Comparison of ENCODE assay signal across 8 mouse cellular contexts in genomic region chr16:33379944-33380881, GRCm38 (mm10). TPM values are rescaled to one million over a fixed set of nuclear protein-coding genes. Genes with fewer than 3 reads are reported as not detected.
A peak's percentile ranks its signal among the peaks of the same experiment; 100 is the strongest.
DNase-seq lines count a peak whose midpoint lies in the region; ATAC-seq and TF ChIP-seq lines count a peak whose summit lies in the region.
"Not testable (repeated sequence)": the region's sequence is repeated elsewhere in the genome, so short reads cannot be mapped to it uniquely, and the experiment has no call there.

Zfp148 (plus strand) TSS chr16:33380836.

- not testable (repeated sequence) for H3K36me3 ChIP-seq in lung, postnatal 0 days (ENCODE audit: insufficient read depth, low read length)

- H3K4me1 ChIP-seq in lung, postnatal 0 days (ENCODE audit: insufficient read depth, low read depth, low read length): not testable (repeated sequence)

- H3K27ac ChIP-seq in lung, postnatal 0 days (ENCODE audit: low read length): peak within 1 kb of the TSS; percentile 92

- ATAC-seq in hematopoietic stem cell, adult 5-6 weeks (replicated peaks in 1 of 2; ENCODE audit: insufficient read depth in 1 of 2, low FRiP score in 2 of 2, low TSS enrichment in 1 of 2, low read depth in 1 of 2, poor library complexity in 2 of 2, severe bottlenecking in 2 of 2): peak; percentile 76 to 85
- peak; percentile 91 for ATAC-seq in lung, postnatal 0 days

- TF ChIP-seq CTCF in lung, postnatal 0 days (IDR thresholded peaks at IDR 0.05): peak; percentile 45

- H3K9ac ChIP-seq in lung, postnatal 0 days (replicated peaks; ENCODE audit: low read depth): peak within 1 kb of the TSS; percentile 87

- DNase-seq in MEL-GATA-1-ER (ENCODE audit: extremely low read depth, low read depth): peak; percentile 76
- DNase-seq in cerebellum, adult 8-10 months: peak; percentile 92
- DNase-seq in forelimb bud, embryonic 11.5 days (ENCODE audit: low read depth, low spot score): peak; percentile 95
- peak; percentile 93 for DNase-seq in layer of hippocampus, adult 9-11 months
- DNase-seq in lung, postnatal 0 days (ENCODE audit: low spot score): peak; percentile 94
- peak; percentile 88 for DNase-seq in ovary, postnatal 14 days (ENCODE audit: low spot score)
- peak; percentile 93 for DNase-seq in thymus, postnatal 14 days

- peak within 1 kb of the TSS; percentile 90 for H3K4me3 ChIP-seq in lung, postnatal 0 days (ENCODE audit: low read depth, low read length)

- not testable (repeated sequence) for H3K27me3 ChIP-seq in lung, postnatal 0 days (replicated peaks; ENCODE audit: insufficient read depth, low read length)

- not testable (repeated sequence) for TF ChIP-seq EP300 in lung, postnatal 0 days (IDR thresholded peaks at IDR 0.05)

- not testable (repeated sequence) for H3K9me3 ChIP-seq in lung, postnatal 0 days (ENCODE audit: low read length)

- WGBS in lung, postnatal 0 days: 3% methylated on average over 49 of the region's 50 CpGs

- peak within 1 kb of the TSS; percentile 80 for H3K4me2 ChIP-seq in lung, postnatal 0 days (replicated peaks; ENCODE audit: low read depth, low read length)

RNA-seq across cellular contexts. Expression of gene Zfp148, which starts in this region (rescaled TPM):
- total RNA-seq in hematopoietic stem cell, adult 5-6 weeks (2017): 33.5 and 43.6 TPM in 2 replicates
- 30.3 and 35.9 TPM in 2 replicates for polyA plus RNA-seq in lung, postnatal 0 days (2015; fragmentation: Nextera tagmentation; extraction: Ambion mirVana)

Comparison
In these comparisons a context has a peak if more than half of its experiments do, and no peak if none do; other contexts are left out.
1. Peak in every context shown above with its lines: DNase-seq, ATAC-seq, H3K4me3 ChIP-seq and H3K27ac ChIP-seq.